Mouse (Mus musculus): Measurements from ENCODE around the gene Slc12a8. TPM values are rescaled to one million over a fixed set of nuclear protein-coding genes. Genes with fewer than 3 reads are reported as not detected.

The Slc12a8 gene
- total and polyA plus RNA-seq, 3 experiments: 0.49 TPM; not detected in 2

- Histone ChIP-seq H3K27me3 (ENCODE audit: insufficient read depth, low read length) (peaks cover 28% of the 10 kb centered on the region), H3K4me1 (ENCODE audit: insufficient read depth, low read depth, low read length) (peaks cover 40% of the 10 kb centered on the region), H3K4me3 (ENCODE audit: low read depth, low read length) (peak overlapping the region; percentile 79), H3K36me3 (replicated peaks) (no peaks in the 10 kb centered on the region), H3K9me3 (replicated peaks) (no peaks in the 10 kb centered on the region)
- peak; percentile 30 for DNase-seq (ENCODE audit: low spot score)
- no peak for TF ChIP-seq GATA1 (IDR thresholded peaks at IDR 0.05; ENCODE audit: borderline replicate concordance, low read length)
- no peak for TF ChIP-seq POLR2AphosphoS5 (IDR thresholded peaks at IDR 0.05; ENCODE audit: insufficient replicate concordance, low read depth, low read length)
- no peak for ATAC-seq (ENCODE audit: extremely low read depth, insufficient number of reproducible peaks, low FRiP score, poor library complexity, severe bottlenecking)
Observed at GRCm38 (mm10) chr16:33684703-33685701, 167.9 kb downstream of the Slc12a8 start.

GRCm38 (mm10) chr16:33686056-33686455 lies 168.9 kb downstream of the Slc12a8 start:
- Histone ChIP-seq H3K4me1 (ENCODE audit: insufficient read depth, low read depth, low read length) (peaks cover 45% of the 10 kb centered on the region), H3K4me3 (ENCODE audit: low read depth, low read length) (no peak overlapping the region)
- TF ChIP-seq CTCF (IDR thresholded peaks at IDR 0.05; ENCODE audit: low read depth, low read length): no peak
- no peak for TF ChIP-seq TAL1 (conservative IDR thresholded peaks at IDR 0.05; ENCODE audit: low read depth, low read length)
- TF ChIP-seq GATA1 (IDR thresholded peaks at IDR 0.05; ENCODE audit: borderline replicate concordance, low read length): no peak

GRCm38 (mm10) chr16:33687724-33688123 lies 170.6 kb downstream of the Slc12a8 start:
- DNase-seq (ENCODE audit: low spot score) (no peak), ATAC-seq (ENCODE audit: extremely low read depth, insufficient number of reproducible peaks, low FRiP score, poor library complexity, severe bottlenecking) (no peak)
- no peaks in the 10 kb centered on the region for H3K36me3 ChIP-seq (replicated peaks)
- peaks cover 4% of the 10 kb centered on the region for H3K27me3 ChIP-seq (ENCODE audit: insufficient read depth, low read length)
- peaks cover 53% of the 10 kb centered on the region for H3K4me1 ChIP-seq (ENCODE audit: insufficient read depth, low read depth, low read length)
- no peaks in the 10 kb centered on the region for H3K9me3 ChIP-seq (replicated peaks)
- TF ChIP-seq TAL1 (conservative IDR thresholded peaks at IDR 0.05; ENCODE audit: low read depth, low read length) (no peak), POLR2AphosphoS5 (IDR thresholded peaks at IDR 0.05; ENCODE audit: insufficient replicate concordance, low read depth, low read length) (no peak), GATA2 (IDR thresholded peaks at IDR 0.05; ENCODE audit: borderline replicate concordance, low read depth, low read length) (no peak), CTCF (IDR thresholded peaks at IDR 0.05; ENCODE audit: low read depth, low read length) (no peak), GATA1 (IDR thresholded peaks at IDR 0.05; ENCODE audit: borderline replicate concordance, low read length) (no peak)
- no peak overlapping the region for H3K4me3 ChIP-seq (ENCODE audit: low read depth, low read length)

More at GRCm38 (mm10) chr16:33686056-33686455, 168.9 kb downstream of the Slc12a8 start:
- Histone ChIP-seq H3K27me3 (ENCODE audit: insufficient read depth, low read length) (peaks cover 18% of the 10 kb centered on the region), H3K9me3 (replicated peaks) (no peaks in the 10 kb centered on the region), H3K36me3 (replicated peaks) (no peaks in the 10 kb centered on the region)
- ATAC-seq (ENCODE audit: extremely low read depth, insufficient number of reproducible peaks, low FRiP score, poor library complexity, severe bottlenecking) (no peak), DNase-seq (ENCODE audit: low spot score) (no peak)

- Histone ChIP-seq H3K27me3 (ENCODE audit: insufficient read depth, low read length) (no peaks in the 10 kb centered on the region), H3K4me1 (ENCODE audit: insufficient read depth, low read depth, low read length) (peaks cover 36% of the 10 kb centered on the region), H3K9me3 (replicated peaks) (no peaks in the 10 kb centered on the region), H3K4me3 (ENCODE audit: low read depth, low read length) (no peak overlapping the region), H3K36me3 (replicated peaks) (no peaks in the 10 kb centered on the region)
- DNase-seq (ENCODE audit: low spot score): peak; percentile 44
- ATAC-seq (ENCODE audit: extremely low read depth, insufficient number of reproducible peaks, low FRiP score, poor library complexity, severe bottlenecking): peak; percentile 34; the same call in 1 of the 2 replicates
- TF ChIP-seq GATA1 (IDR thresholded peaks at IDR 0.05; ENCODE audit: borderline replicate concordance, low read length) (no peak), TAL1 (conservative IDR thresholded peaks at IDR 0.05; ENCODE audit: low read depth, low read length) (no peak), GATA2 (IDR thresholded peaks at IDR 0.05; ENCODE audit: borderline replicate concordance, low read depth, low read length) (no peak), POLR2AphosphoS5 (IDR thresholded peaks at IDR 0.05; ENCODE audit: insufficient replicate concordance, low read depth, low read length) (no peak)
Observed at GRCm38 (mm10) chr16:33690975-33691747, 174.0 kb downstream of the Slc12a8 start.

GRCm38 (mm10) chr16:33693553-33693952 lies 176.4 kb downstream of the Slc12a8 start:
- ATAC-seq (ENCODE audit: extremely low read depth, insufficient number of reproducible peaks, low FRiP score, poor library complexity, severe bottlenecking) (no peak), DNase-seq (ENCODE audit: low spot score) (no peak)
- Histone ChIP-seq H3K4me1 (ENCODE audit: insufficient read depth, low read depth, low read length) (peaks cover 28% of the 10 kb centered on the region), H3K36me3 (replicated peaks) (no peaks in the 10 kb centered on the region), H3K9me3 (replicated peaks) (no peaks in the 10 kb centered on the region), H3K4me3 (ENCODE audit: low read depth, low read length) (no peak overlapping the region), H3K27me3 (ENCODE audit: insufficient read depth, low read length) (no peaks in the 10 kb centered on the region)
- no peak for TF ChIP-seq GATA2 (IDR thresholded peaks at IDR 0.05; ENCODE audit: borderline replicate concordance, low read depth, low read length)
- no peak for TF ChIP-seq GATA1 (IDR thresholded peaks at IDR 0.05; ENCODE audit: borderline replicate concordance, low read length)
- TF ChIP-seq POLR2AphosphoS5 (IDR thresholded peaks at IDR 0.05; ENCODE audit: insufficient replicate concordance, low read depth, low read length): no peak
- TF ChIP-seq TAL1 (conservative IDR thresholded peaks at IDR 0.05; ENCODE audit: low read depth, low read length): no peak
- TF ChIP-seq CTCF (IDR thresholded peaks at IDR 0.05; ENCODE audit: low read depth, low read length): no peak
